Mouse (Mus musculus) spleen, embryonic (tissue): ENCODE data around the gene Acads.
"Not testable (repeated sequence)": the region's sequence is repeated elsewhere in the genome, so short reads cannot be mapped to it uniquely, and the experiment has no call there.

ENCODE experiments used
- CTCF ChIA-PET: fragments of 350-600 bp; sonication (Branson Sonifier 250); formaldehyde crosslinking; loops from one replicate; lab custom pipeline; 2022; lab: Charles Lee

Acads gene

GRCm38 (mm10) chr5:115118961-115119570, at the start of gene Acads:
Acads (minus strand) TSS chr5:115119346.
- CTCF ChIA-PET: interaction anchor here (0.6 kb wide), 1 partner anchor 74 kb away, joined by 3 read pairs; no protein-coding TSS in a partner anchor

DNA sequence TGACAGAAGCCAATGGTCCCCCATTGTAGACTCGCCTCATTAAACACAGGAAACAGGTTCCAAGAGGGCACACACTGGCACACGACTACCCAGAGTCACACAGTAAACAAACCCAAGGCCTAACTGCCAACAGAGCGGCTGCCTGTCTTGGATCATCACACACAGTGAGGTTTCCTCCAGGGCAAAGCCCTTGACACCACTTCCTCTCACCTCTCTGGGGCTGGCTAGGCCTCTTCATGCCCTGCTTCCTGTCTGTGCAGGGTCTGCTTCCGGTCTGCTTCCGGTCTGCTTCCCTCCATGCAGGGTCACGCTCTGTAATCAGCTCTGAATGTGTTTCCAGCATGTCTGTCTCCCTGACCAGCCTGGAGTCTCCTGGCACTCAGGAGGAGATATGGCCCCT, 48.2 kb upstream of the Acads start:
- CTCF ChIA-PET: no interaction called here

DNA sequence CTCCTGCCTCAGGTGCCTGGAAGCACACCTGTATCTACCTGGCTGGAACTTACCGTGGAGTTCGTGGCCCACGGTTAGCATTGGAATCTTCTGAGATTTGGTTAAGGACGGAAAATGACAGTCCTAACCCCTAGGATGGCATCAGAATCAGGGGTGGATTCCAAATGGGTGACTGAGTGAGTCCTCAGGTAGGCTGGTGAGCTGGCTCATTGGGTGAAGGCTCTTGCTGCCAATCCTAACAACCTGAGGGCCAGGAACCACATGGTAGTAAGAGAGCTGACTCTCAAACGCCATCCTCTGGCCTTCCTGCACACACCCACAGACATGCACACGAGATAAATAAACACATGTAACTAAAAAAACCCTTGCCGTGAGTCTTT, 47.7 kb upstream of the Acads start:
- CTCF ChIA-PET: no interaction called here

DNA sequence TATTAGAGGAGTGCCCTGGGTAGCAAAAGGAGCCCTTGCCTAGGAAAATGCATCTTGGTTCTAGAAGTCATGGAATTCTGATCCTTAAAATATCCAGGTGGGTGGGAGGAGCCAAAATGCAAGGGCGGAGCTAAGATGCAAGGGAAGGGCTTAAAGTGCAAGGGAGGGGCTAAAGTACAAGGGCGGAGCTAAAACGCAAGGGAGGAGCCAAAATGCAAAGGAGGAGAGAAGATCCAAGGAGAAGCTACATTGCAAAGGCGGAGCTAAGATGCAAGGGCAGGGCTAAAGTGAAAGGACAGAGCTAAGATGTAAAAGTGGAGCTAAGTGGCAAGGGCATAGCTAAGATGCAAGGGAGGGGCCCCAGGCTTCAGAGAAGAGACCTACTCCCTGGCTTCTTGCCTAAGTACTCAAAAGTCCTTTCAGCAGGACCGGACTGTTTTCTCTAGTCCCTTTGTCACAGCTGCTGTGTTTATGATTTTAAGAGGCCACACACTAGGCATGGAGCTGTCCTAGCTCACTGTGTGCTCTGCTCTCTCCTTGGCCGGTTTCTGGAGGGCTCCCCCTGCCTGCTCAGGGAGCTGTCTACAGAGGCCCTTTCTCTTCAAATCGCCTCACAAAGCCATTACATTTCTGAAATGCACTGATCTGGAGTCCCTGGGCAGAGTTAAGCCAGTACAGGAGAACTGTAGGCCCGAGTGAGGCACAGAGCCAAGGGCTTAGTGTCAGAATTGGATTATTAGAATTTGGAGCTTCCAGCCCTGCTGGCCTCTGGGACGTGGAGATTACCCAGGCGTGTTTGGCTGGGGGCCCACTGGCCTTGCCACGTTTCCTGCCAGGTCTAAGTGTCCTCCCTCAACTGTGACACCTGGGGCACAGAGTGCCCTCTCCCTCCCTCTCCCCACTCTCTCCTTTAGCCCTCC, 47.0 kb upstream of the Acads start:
- CTCF ChIA-PET: no interaction called here

GRCm38 (mm10) chr5:115165351-115165750, 46.2 kb upstream of the Acads start:
- CTCF ChIA-PET: no interaction called here

- CTCF ChIA-PET: not testable (repeated sequence)
These were observed 45.3 kb upstream of the Acads start for GRCm38 (mm10) chr5:115164446-115164845.

DNA sequence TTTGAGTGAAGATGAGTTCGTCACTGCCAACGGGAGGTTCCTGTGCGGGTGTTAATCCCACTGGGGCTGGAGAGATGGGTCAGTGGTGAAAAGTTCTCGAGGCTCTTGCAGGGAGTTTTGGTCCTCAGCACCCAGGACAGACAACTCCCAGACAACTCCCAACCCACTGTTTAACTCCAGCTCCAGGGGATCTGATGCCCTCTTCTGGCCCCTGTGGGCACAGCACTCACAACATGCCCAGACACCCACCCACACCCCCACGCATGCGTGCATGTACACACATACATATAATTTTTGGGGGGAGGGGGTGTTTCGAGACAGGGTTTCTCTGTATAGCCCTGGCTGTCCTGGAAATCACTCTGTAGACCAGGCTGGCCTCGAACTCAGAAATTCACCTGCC, 44.4 kb upstream of the Acads start:
- CTCF ChIA-PET: no interaction called here

- CTCF ChIA-PET: interaction anchor here (0.6 kb wide), 2 partner anchors 49 to 1488 kb away, joined by 3 read pairs; no protein-coding TSS in a partner anchor
These were observed 42.8 kb upstream of the Acads start for GRCm38 (mm10) chr5:115161940-115162279.

GRCm38 (mm10) chr5:115161064-115161939, 42.2 kb upstream of the Acads start:
- CTCF ChIA-PET: interaction anchor here (0.6 kb wide), 4 partner anchors 19 to 81 kb away, joined by 3 read pairs; partner anchors contain the start of gene Pop5

DNA sequence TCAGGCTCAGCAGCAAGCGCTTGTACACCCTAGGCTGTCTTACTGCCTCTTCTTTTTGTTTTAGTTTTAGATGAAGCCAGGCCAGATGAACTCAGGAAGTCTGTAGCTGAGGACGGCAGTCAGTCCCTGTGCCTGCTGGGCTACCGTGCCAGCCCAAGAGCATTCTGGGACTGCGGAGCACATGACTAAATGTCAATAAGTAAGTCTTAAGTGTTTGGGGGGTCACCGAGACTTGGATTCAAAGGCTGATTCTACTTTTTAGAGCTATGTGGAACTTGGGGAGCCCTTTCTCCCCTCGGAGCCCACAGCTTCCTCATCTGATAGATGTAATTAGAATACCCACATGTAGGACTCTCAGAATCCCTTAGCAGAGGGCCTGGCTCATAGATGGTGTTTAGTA, 41.5 kb upstream of the Acads start:
- CTCF ChIA-PET: interaction anchor here (0.6 to 1.0 kb wide), 2 partner anchors 36 to 81 kb away, joined by 3 read pairs; no protein-coding TSS in a partner anchor

GRCm38 (mm10) chr5:115159165-115159564, 40.0 kb upstream of the Acads start:
- CTCF ChIA-PET: interaction anchor here (0.6 to 1.3 kb wide), 2 partner anchors 26 to 213 kb away, joined by 3 to 4 read pairs; no protein-coding TSS in a partner anchor

- CTCF ChIA-PET: interaction anchor here (0.5 to 1.3 kb wide), 5 partner anchors 25 to 212 kb away, joined by 3 to 7 read pairs (median 3); no protein-coding TSS in a partner anchor
These were observed 39.2 kb upstream of the Acads start, which contains the start of gene Mlec for GRCm38 (mm10) chr5:115158040-115158983. Mlec (minus strand) TSS chr5:115158179.

- CTCF ChIA-PET: interaction anchor here (0.6 to 1.3 kb wide), 3 partner anchors 12 to 183 kb away, joined by 3 to 15 read pairs (median 4); no protein-coding TSS in a partner anchor
These were observed 37.9 kb upstream of the Acads start for GRCm38 (mm10) chr5:115156933-115157589.

DNA sequence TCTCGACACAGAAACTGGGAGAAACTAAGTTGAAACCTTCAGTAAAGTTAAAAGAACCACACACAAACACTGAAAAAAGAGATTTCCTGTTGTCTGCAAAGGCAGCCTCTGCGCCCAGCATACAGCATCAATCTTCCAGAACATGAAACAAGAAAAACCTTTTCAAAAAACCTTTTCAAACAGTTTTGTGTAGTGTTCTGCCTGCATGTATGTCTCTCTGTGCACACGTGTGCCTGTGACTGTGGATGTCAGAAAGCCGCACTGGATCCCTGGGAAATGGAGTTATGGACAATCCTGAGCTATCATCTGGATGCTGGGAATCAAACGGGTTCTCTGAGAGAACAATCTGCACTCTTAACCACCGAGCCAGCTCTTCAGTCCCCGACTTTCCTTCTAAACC, 37.3 kb upstream of the Acads start:
- CTCF ChIA-PET: interaction anchor here (0.6 to 1.3 kb wide), 2 partner anchors 13 to 184 kb away, joined by 4 to 15 read pairs; no protein-coding TSS in a partner anchor

- CTCF ChIA-PET: no interaction called here
These were observed 36.7 kb upstream of the Acads start for GRCm38 (mm10) chr5:115155831-115156230.

- CTCF ChIA-PET: interaction anchor here (0.5 kb wide), 1 partner anchor 209 kb away, joined by 4 read pairs; no protein-coding TSS in a partner anchor
These were observed 36.0 kb upstream of the Acads start for GRCm38 (mm10) chr5:115155156-115155631.

DNA sequence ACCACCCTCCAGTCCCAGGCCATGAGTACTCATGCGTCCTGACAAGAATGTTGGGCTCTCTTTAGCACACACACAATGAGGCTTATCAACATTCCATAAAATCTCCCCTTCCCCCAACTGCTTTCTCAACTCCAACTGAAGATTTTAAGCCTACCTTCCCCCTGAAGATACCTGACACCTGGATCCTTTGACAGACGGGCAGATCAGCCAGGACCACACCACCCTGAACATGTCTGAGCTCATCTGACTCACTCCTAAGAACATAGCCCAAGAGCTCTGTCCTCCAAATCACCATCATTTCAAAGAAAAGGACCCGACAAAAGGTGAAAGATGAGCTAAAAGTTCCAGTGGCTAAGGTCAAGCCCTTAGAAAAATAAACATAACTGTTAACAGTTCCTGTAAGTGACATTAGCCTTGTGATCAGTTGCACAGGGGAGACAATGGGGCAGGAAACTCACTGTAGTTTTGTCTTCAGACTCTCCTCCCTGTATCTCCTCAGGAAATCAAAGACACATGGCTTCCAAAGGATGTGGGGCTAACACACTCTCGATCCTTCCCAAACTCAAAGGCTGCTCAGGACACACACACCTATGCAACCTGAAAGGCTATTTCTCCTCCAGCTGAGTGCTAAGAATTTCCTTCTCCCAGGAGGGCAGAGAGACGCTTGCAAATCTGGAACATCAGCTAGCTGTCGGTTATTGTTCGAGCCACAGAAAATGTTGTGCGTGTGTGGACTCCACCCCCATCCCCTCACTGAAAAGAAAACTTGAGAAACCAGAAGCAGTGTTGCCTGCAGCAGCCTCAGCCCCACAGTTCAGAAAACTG, 33.2 kb upstream of the Acads start:
- CTCF ChIA-PET: interaction anchor here (1.2 kb wide), 1 partner anchor 22 kb away, joined by 6 read pairs; no protein-coding TSS in a partner anchor

- CTCF ChIA-PET: interaction anchor here (1.2 kb wide), 1 partner anchor 23 kb away, joined by 6 read pairs; no protein-coding TSS in a partner anchor
These were observed 32.3 kb upstream of the Acads start for GRCm38 (mm10) chr5:115151457-115151856.
